Mouse (Mus musculus): Measurements from ENCODE around the gene Fam131b. TPM values are rescaled to one million over a fixed set of nuclear protein-coding genes. Genes with fewer than 3 reads are reported as not detected.

Fam131b gene
- polyA plus RNA-seq (2014; fragmentation: Nextera tagmentation; extraction: Ambion mirVana): 4.7 and 5.6 TPM in 2 replicates

- peak within 1 kb of the TSS; percentile 70 for H3K4me2 ChIP-seq (ENCODE audit: low read length)
- H3K36me3 ChIP-seq (ENCODE audit: control insufficient read depth, insufficient read depth, low read length): peaks cover 5% of the 10 kb centered on the region; the same call in 1 of the 2 replicates
- H3K9me3 ChIP-seq (replicated peaks; ENCODE audit: control insufficient read depth, low read length): no peaks in the 10 kb centered on the region
- under 1% methylated on average over 37 of the region's 68 CpGs for WGBS
- peak within 1 kb of the TSS; percentile 88 for H3K9ac ChIP-seq (ENCODE audit: low read length)
- ATAC-seq (peak; percentile 89), DNase-seq (ENCODE audit: low spot score) (peak; percentile 75)
- peak within 1 kb of the TSS; percentile 86 for H3K27ac ChIP-seq (ENCODE audit: low read depth, low read length)
- peaks cover 4% of the 10 kb centered on the region; the same call in 1 of the 2 replicates for H3K4me1 ChIP-seq (ENCODE audit: control insufficient read depth, insufficient read depth, low read length)
- peak within 1 kb of the TSS; percentile 69 for H3K4me3 ChIP-seq (ENCODE audit: low read depth, low read length)
- H3K27me3 ChIP-seq (replicated peaks; ENCODE audit: control insufficient read depth, insufficient read depth, low read length): no peaks in the 10 kb centered on the region
Measured at GRCm38 (mm10) chr6:42324482-42325267, at the start of gene Fam131b. Gene Fam131b (minus strand): TSS chr6:42324643.

GRCm38 (mm10) chr6:42373669-42374430 lies 49.4 kb upstream of the Fam131b start:
- DNase-seq (ENCODE audit: low spot score) (no peak), ATAC-seq (no peak)
- H3K9ac ChIP-seq (ENCODE audit: low read length): peak overlapping the region; percentile 17; the same call in 1 of the 2 replicates

GRCm38 (mm10) chr6:42372816-42373547 lies 48.5 kb upstream of the Fam131b start, which contains the start of gene Epha1:
Gene Epha1 (minus strand): TSS chr6:42373268.
- WGBS: under 1% methylated on average over 36 of the region's 36 CpGs
- no peaks in the 10 kb centered on the region for H3K9me3 ChIP-seq (replicated peaks; ENCODE audit: control insufficient read depth, low read length)
- H3K27me3 ChIP-seq (replicated peaks; ENCODE audit: control insufficient read depth, insufficient read depth, low read length): peaks cover 4% of the 10 kb centered on the region; the same call in 1 of the 2 replicates
- no peak within 1 kb of the TSS for H3K27ac ChIP-seq (ENCODE audit: low read depth, low read length)
- H3K4me3 ChIP-seq (ENCODE audit: low read depth, low read length): peak within 1 kb of the TSS; percentile 36
- H3K4me1 ChIP-seq (ENCODE audit: control insufficient read depth, insufficient read depth, low read length): 0 out of 2 replicates have a peak, but pooled peaks cover 5% of the 10 kb centered on the region
- no peaks in the 10 kb centered on the region for H3K36me3 ChIP-seq (ENCODE audit: control insufficient read depth, insufficient read depth, low read length)
- peak within 1 kb of the TSS; percentile 52 for H3K9ac ChIP-seq (ENCODE audit: low read length)
- ATAC-seq: peak; percentile 66
- peak within 1 kb of the TSS; percentile 80 for H3K4me2 ChIP-seq (ENCODE audit: low read length)
- peak; percentile 78 for DNase-seq (ENCODE audit: low spot score)

More at GRCm38 (mm10) chr6:42373669-42374430, 49.4 kb upstream of the Fam131b start:
- no peak overlapping the region for H3K27ac ChIP-seq (ENCODE audit: low read depth, low read length)
- H3K4me3 ChIP-seq (ENCODE audit: low read depth, low read length): peak overlapping the region; percentile 36
- H3K4me2 ChIP-seq (ENCODE audit: low read length): peak overlapping the region; percentile 80
- 43% methylated on average over 7 of the region's 7 CpGs for WGBS
- no peaks in the 10 kb centered on the region for H3K36me3 ChIP-seq (ENCODE audit: control insufficient read depth, insufficient read depth, low read length)
- 0 out of 2 replicates have a peak, but pooled peaks cover 5% of the 10 kb centered on the region for H3K4me1 ChIP-seq (ENCODE audit: control insufficient read depth, insufficient read depth, low read length)
- peaks cover 4% of the 10 kb centered on the region; the same call in 1 of the 2 replicates for H3K27me3 ChIP-seq (replicated peaks; ENCODE audit: control insufficient read depth, insufficient read depth, low read length)
- H3K9me3 ChIP-seq (replicated peaks; ENCODE audit: control insufficient read depth, low read length): no peaks in the 10 kb centered on the region

- Histone ChIP-seq H3K9me3 (replicated peaks; ENCODE audit: control insufficient read depth, low read length) (no peaks in the 10 kb centered on the region), H3K9ac (ENCODE audit: low read length) (no peak overlapping the region), H3K36me3 (ENCODE audit: control insufficient read depth, insufficient read depth, low read length) (no peaks in the 10 kb centered on the region), H3K4me2 (ENCODE audit: low read length) (no peak overlapping the region; the same call in 1 of the 2 replicates), H3K4me3 (ENCODE audit: low read depth, low read length) (no peak overlapping the region), H3K4me1 (ENCODE audit: control insufficient read depth, insufficient read depth, low read length) (0 out of 2 replicates have a peak, but pooled peaks cover 5% of the 10 kb centered on the region), H3K27me3 (replicated peaks; ENCODE audit: control insufficient read depth, insufficient read depth, low read length) (peaks cover 4% of the 10 kb centered on the region; the same call in 1 of the 2 replicates), H3K27ac (ENCODE audit: low read depth, low read length) (no peak overlapping the region)
- 20% methylated on average over 9 of the region's 9 CpGs for WGBS
- no peak for ATAC-seq
- no peak for DNase-seq (ENCODE audit: low spot score)
Measured at GRCm38 (mm10) chr6:42372421-42372815, 48.0 kb upstream of the Fam131b start.

GRCm38 (mm10) chr6:42372001-42372400 lies 47.6 kb upstream of the Fam131b start:
- no peaks in the 10 kb centered on the region for H3K9me3 ChIP-seq (replicated peaks; ENCODE audit: control insufficient read depth, low read length)
- H3K9ac ChIP-seq (ENCODE audit: low read length): no peak overlapping the region
- 0 out of 2 replicates have a peak, but pooled peaks cover 5% of the 10 kb centered on the region for H3K4me1 ChIP-seq (ENCODE audit: control insufficient read depth, insufficient read depth, low read length)
- H3K4me3 ChIP-seq (ENCODE audit: low read depth, low read length): no peak overlapping the region
- H3K4me2 ChIP-seq (ENCODE audit: low read length): no peak overlapping the region
- 5% methylated on average over 3 of the region's 3 CpGs for WGBS
- no peaks in the 10 kb centered on the region for H3K36me3 ChIP-seq (ENCODE audit: control insufficient read depth, insufficient read depth, low read length)
- H3K27me3 ChIP-seq (replicated peaks; ENCODE audit: control insufficient read depth, insufficient read depth, low read length): peaks cover 4% of the 10 kb centered on the region; the same call in 1 of the 2 replicates
- no peak for DNase-seq (ENCODE audit: low spot score)
- no peak overlapping the region for H3K27ac ChIP-seq (ENCODE audit: low read depth, low read length)
- no peak for ATAC-seq

- Histone ChIP-seq H3K27me3 (replicated peaks; ENCODE audit: control insufficient read depth, insufficient read depth, low read length) (peaks cover 4% of the 10 kb centered on the region; the same call in 1 of the 2 replicates), H3K36me3 (ENCODE audit: control insufficient read depth, insufficient read depth, low read length) (no peaks in the 10 kb centered on the region), H3K9ac (ENCODE audit: low read length) (no peak overlapping the region), H3K4me1 (ENCODE audit: control insufficient read depth, insufficient read depth, low read length) (0 out of 2 replicates have a peak, but pooled peaks cover 5% of the 10 kb centered on the region), H3K9me3 (replicated peaks; ENCODE audit: control insufficient read depth, low read length) (no peaks in the 10 kb centered on the region), H3K4me2 (ENCODE audit: low read length) (no peak overlapping the region), H3K27ac (ENCODE audit: low read depth, low read length) (no peak overlapping the region), H3K4me3 (ENCODE audit: low read depth, low read length) (no peak overlapping the region)
- DNase-seq (ENCODE audit: low spot score) (no peak), ATAC-seq (no peak)
- WGBS: 38% methylated on average over 4 of the region's 4 CpGs
Measured at GRCm38 (mm10) chr6:42370630-42371363, 46.4 kb upstream of the Fam131b start.

- Histone ChIP-seq H3K27me3 (replicated peaks; ENCODE audit: control insufficient read depth, insufficient read depth, low read length) (peaks cover 4% of the 10 kb centered on the region; the same call in 1 of the 2 replicates), H3K27ac (ENCODE audit: low read depth, low read length) (no peak overlapping the region), H3K9ac (ENCODE audit: low read length) (no peak overlapping the region), H3K4me3 (ENCODE audit: low read depth, low read length) (no peak overlapping the region), H3K4me1 (ENCODE audit: control insufficient read depth, insufficient read depth, low read length) (0 out of 2 replicates have a peak, but pooled peaks cover 5% of the 10 kb centered on the region), H3K9me3 (replicated peaks; ENCODE audit: control insufficient read depth, low read length) (no peaks in the 10 kb centered on the region), H3K36me3 (ENCODE audit: control insufficient read depth, insufficient read depth, low read length) (no peaks in the 10 kb centered on the region), H3K4me2 (ENCODE audit: low read length) (no peak overlapping the region)
- DNase-seq (ENCODE audit: low spot score) (peak; percentile 32), ATAC-seq (peak; percentile 40; the same call in 1 of the 2 replicates)
- WGBS: 1% methylated on average over 3 of the region's 3 CpGs
Measured at GRCm38 (mm10) chr6:42369870-42370269, 45.4 kb upstream of the Fam131b start.
